Mouse (Mus musculus): ENCODE data around the gene Olfr54. TPM values are rescaled to one million over a fixed set of nuclear protein-coding genes. Genes with fewer than 3 reads are reported as not detected.
"Not testable (repeated sequence)": the region's sequence is repeated elsewhere in the genome, so short reads cannot be mapped to it uniquely, and the experiment has no call there.

The Olfr54 gene
- polyA plus RNA-seq, 1 experiment from 2014 or later, result not detected

DNA sequence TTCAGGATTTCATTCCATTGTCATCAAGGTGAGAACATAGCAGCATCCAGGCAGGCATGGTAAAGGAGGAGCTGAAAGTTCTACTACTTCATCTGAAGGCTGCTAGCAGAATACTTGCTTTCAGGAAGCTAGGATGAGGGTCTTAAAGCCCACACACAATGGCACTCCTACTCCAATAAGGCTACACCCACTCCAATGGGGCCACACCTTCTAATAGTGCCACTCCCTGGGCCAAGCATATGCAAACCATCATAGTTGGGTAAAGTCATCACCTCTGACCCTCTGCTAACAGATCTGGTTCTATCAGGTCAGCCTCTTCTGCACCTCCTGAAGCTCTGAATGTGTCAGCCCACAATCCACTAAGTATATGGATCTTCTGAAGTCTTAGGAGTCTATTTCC is 20.1 kb downstream of the Olfr54 start:
- H3K4me1 ChIP-seq (replicated peaks), result not testable (repeated sequence)

DNA sequence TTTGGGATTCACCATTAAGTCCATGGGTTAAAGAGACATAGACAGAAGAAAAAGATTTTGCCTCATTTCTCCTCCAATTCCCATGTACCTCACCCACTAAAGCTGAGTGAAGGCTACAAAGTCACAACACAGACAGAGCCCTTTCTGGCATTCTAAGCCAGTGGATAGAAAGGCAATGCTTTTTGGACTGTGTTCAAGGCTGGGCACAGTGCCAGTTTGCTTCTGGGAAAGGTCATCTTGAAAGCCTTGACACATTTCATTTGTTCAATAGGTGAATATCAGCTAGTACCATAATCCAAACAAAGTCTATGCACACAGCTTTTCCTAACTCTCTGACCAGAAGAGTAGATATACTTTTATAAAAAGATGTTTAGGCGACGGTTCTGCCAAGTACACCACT is 21.9 kb downstream of the Olfr54 start:
- no peaks in the 10 kb centered on the region for H3K36me3 ChIP-seq
- H3K27ac ChIP-seq (ENCODE audit: poor library complexity, severe bottlenecking), result no peak overlapping the region
- H3K9me3 ChIP-seq (replicated peaks), result no peaks in the 10 kb centered on the region
- H3K27me3 ChIP-seq (replicated peaks), result peaks cover 6% of the 10 kb centered on the region
- no peak for ATAC-seq (ENCODE audit: insufficient number of reproducible peaks, low FRiP score)
- WGBS, result 62% methylated on average over 2 of the region's 2 CpGs
- H3K4me2 ChIP-seq, result no peak overlapping the region
- H3K4me3 ChIP-seq, result no peak overlapping the region
- no peak overlapping the region for H3K9ac ChIP-seq
- no peaks in the 10 kb centered on the region for H3K4me1 ChIP-seq (replicated peaks)

More for the DNA sequence above, 20.1 kb downstream of the Olfr54 start:
- not testable (repeated sequence) for ATAC-seq (ENCODE audit: insufficient number of reproducible peaks, low FRiP score); H3K27me3 ChIP-seq (replicated peaks); H3K4me3 ChIP-seq; H3K36me3 ChIP-seq; H3K9me3 ChIP-seq (replicated peaks); H3K27ac ChIP-seq (ENCODE audit: poor library complexity, severe bottlenecking); H3K9ac ChIP-seq; H3K4me2 ChIP-seq

DNA sequence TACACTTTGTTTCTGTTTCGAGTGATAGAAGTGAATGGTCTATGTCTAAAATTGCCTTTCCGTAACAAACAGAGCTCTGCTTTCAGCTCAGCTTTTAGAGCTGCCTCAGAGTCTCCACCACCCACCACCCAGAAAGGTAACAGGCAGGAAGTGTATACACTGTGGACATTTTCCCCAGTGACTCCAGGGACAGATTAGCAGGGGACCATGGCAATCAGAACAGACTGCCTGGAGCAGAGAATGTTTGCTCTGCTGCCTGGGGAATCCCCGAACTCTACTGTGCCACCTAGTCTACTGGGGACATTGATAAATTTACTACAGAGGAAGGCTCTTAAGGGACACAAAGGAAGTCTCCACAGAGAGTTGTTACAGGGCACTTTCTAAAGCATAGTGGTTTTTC is 30.7 kb downstream of the Olfr54 start:
- H3K9ac ChIP-seq; H3K4me1 ChIP-seq (replicated peaks); H3K36me3 ChIP-seq; H3K27ac ChIP-seq (ENCODE audit: poor library complexity, severe bottlenecking); H3K4me2 ChIP-seq; H3K9me3 ChIP-seq (replicated peaks); ATAC-seq (ENCODE audit: insufficient number of reproducible peaks, low FRiP score); H3K4me3 ChIP-seq; H3K27me3 ChIP-seq (replicated peaks): not testable (repeated sequence)
- 58% methylated on average over 3 of the region's 3 CpGs for WGBS

DNA sequence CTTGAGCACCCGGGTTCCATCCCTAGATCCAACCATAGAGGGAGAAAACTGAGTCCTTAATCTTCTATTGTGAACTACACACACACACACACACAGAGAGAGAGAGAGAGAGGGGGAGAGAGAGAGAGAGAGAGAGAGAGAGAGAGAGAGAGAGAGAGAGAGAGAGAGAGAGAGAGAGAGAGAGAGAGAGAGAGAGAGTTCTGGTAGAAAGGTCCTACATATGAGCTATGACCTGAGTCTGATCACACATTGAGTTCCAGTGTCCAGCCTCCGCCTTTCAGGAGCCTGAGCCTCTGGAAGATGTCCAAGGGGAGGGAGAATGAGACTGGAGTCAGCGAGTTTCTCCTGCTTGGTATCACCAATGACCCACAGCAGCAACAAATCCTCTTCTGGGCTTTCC is 33.8 kb downstream of the Olfr54 start, which contains the start of gene Olfr1375:
Gene Olfr1375, plus strand, starts transcription at position 301 of the 400 bp plus-strand sequence.
- not testable (repeated sequence) for ATAC-seq (ENCODE audit: insufficient number of reproducible peaks, low FRiP score); H3K9ac ChIP-seq; H3K4me3 ChIP-seq; H3K27ac ChIP-seq (ENCODE audit: poor library complexity, severe bottlenecking); H3K27me3 ChIP-seq (replicated peaks); H3K4me2 ChIP-seq; H3K9me3 ChIP-seq (replicated peaks); H3K4me1 ChIP-seq (replicated peaks); H3K36me3 ChIP-seq
- WGBS, result 67% methylated on average over 3 of the region's 3 CpGs

DNA sequence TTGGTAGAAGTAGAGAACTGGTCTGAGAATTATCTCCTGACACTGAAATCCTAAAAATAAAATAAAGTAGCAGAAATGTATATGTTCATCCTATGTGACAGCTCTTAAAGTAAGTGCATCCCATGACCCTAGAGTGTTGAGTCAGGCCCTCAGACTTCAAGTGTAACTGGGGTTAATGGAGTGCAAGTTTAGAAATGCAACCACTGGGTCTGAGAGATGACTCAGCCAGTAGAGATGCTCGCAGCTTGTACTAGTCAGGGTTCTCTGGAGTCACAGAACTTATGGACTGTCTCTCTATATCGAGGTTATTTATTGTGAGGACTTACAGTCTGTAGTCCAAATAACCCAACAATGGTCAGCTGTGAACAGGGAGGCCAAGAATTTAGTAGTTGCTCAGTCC is 37.6 kb downstream of the Olfr54 start:
- Histone ChIP-seq H3K9me3 (replicated peaks) (0 out of 2 replicates have a peak, but pooled peaks cover 3% of the 10 kb centered on the region), H3K27ac (ENCODE audit: poor library complexity, severe bottlenecking) (no peak overlapping the region), H3K4me2 (no peak overlapping the region), H3K27me3 (replicated peaks) (no peaks in the 10 kb centered on the region), H3K36me3 (no peaks in the 10 kb centered on the region), H3K4me1 (replicated peaks) (no peaks in the 10 kb centered on the region), H3K4me3 (no peak overlapping the region), H3K9ac (no peak overlapping the region)
- WGBS, result 53% methylated on average over 2 of the region's 2 CpGs
- ATAC-seq (ENCODE audit: insufficient number of reproducible peaks, low FRiP score), result no peak

DNA sequence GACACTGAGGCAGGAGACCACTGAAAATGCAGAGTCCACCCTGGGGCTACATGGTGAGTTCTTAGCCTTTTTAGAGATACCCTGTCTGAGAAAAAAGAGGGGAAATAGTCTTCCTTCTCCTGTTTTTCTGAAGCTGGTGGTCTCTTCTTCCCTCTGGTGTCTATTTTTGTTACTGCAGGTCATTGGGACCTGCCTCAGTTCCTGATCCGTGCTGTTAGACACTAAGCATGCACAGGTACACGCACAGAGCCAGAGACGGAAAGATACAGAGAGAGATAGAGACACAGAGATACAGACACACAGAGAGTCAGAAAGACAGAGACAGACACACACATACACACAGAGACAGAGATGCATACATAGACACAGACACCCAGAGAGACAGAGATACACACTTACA is 39.2 kb downstream of the Olfr54 start:
- no peak overlapping the region for H3K4me3 ChIP-seq
- no peaks in the 10 kb centered on the region for H3K4me1 ChIP-seq (replicated peaks)
- H3K27ac ChIP-seq (ENCODE audit: poor library complexity, severe bottlenecking), result no peak overlapping the region
- H3K9ac ChIP-seq, result no peak overlapping the region
- H3K27me3 ChIP-seq (replicated peaks), result no peaks in the 10 kb centered on the region
- 34% methylated on average over 3 of the region's 3 CpGs for WGBS
- no peak for ATAC-seq (ENCODE audit: insufficient number of reproducible peaks, low FRiP score)
- no peaks in the 10 kb centered on the region for H3K36me3 ChIP-seq
- H3K9me3 ChIP-seq (replicated peaks), result no peaks in the 10 kb centered on the region
- no peak overlapping the region for H3K4me2 ChIP-seq

DNA sequence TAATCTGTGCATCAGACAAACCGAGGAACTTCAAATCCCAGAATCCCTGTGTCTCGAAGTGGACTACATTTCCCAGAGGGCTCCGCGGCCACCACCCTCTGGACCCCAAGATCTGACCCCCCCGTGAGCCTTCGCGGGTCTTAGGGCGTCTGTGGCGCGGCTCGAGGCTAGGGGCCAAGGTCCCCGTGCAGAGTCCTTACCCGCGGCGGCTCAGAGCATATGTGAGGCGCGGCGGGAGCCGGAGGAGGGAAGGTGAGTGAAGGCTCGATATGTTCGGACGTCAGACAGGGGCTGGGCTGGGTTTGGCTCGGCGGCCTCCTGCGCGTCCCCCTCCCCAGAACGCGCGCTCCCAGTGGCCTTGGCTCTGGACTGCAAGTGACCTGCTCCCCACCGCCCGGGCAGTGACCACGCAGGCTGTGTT is 45.1 kb downstream of the Olfr54 start, which contains the start of gene Zfp354a:
Gene Zfp354a, plus strand, starts transcription at position 107 of the 421 bp plus-strand sequence.
- Histone ChIP-seq H3K9ac (peak within 1 kb of the TSS; percentile 81), H3K4me2 (peak within 1 kb of the TSS; percentile 92), H3K27me3 (replicated peaks) (no peaks in the 10 kb centered on the region), H3K27ac (ENCODE audit: poor library complexity, severe bottlenecking) (no peak within 1 kb of the TSS), H3K4me3 (peak within 1 kb of the TSS; percentile 67), H3K4me1 (replicated peaks) (peaks cover 7% of the 10 kb centered on the region), H3K36me3 (peaks cover 30% of the 10 kb centered on the region), H3K9me3 (replicated peaks) (no peaks in the 10 kb centered on the region)
- peak; percentile 87 for ATAC-seq (ENCODE audit: insufficient number of reproducible peaks, low FRiP score)
- WGBS, result under 1% methylated on average over 32 of the region's 32 CpGs

DNA sequence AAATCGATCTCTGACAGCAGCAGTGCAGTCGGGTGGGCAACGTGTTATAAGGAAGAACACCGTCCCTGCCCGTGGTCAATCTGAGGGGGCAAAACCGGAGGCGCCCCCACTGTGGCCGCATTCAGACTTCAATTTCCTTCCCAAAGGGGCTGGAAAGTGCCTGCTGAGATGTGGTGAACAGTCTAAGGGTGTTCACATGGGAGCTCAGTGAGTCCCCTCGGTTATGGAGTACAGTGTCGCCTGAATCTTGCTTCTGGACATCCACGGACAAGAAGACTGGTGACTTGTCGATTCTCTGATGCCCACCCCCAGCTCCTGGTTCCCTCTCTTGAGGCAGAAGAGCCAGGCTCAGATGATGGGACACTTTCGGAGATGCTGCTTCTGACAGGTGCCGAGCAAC is 45.6 kb downstream of the Olfr54 start:
- Histone ChIP-seq H3K4me2 (peak overlapping the region; percentile 92), H3K27ac (ENCODE audit: poor library complexity, severe bottlenecking) (no peak overlapping the region), H3K4me1 (replicated peaks) (peaks cover 7% of the 10 kb centered on the region), H3K9me3 (replicated peaks) (no peaks in the 10 kb centered on the region), H3K9ac (peak overlapping the region; percentile 81), H3K27me3 (replicated peaks) (no peaks in the 10 kb centered on the region), H3K4me3 (peak overlapping the region; percentile 67), H3K36me3 (peaks cover 35% of the 10 kb centered on the region)
- WGBS, result 14% methylated on average over 14 of the region's 14 CpGs
- ATAC-seq (ENCODE audit: insufficient number of reproducible peaks, low FRiP score), result no peak

DNA sequence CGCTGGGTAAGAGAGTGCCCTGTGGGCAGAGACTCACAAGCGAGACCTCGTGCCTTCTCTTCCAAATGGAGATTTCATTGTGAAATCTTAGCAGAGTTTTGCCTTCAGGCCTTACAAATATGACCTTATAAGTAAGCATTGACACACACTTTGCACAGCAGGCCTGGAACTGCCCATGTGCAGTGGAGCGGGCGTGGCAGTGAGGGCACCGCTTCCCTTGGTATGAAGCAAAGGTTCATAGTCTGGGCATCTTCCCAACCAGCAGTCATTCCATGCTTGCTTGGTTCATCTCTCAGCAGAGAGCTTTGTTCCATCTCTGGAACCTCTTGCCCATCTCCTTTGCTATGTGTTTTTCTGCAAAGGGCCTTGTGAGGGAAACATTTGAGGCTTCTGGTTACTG is 46.9 kb downstream of the Olfr54 start:
- H3K4me3 ChIP-seq, result no peak overlapping the region
- H3K4me2 ChIP-seq, result no peak overlapping the region
- H3K36me3 ChIP-seq, result peaks cover 47% of the 10 kb centered on the region
- no peaks in the 10 kb centered on the region for H3K27me3 ChIP-seq (replicated peaks)
- ATAC-seq (ENCODE audit: insufficient number of reproducible peaks, low FRiP score), result no peak
- peaks cover 7% of the 10 kb centered on the region for H3K4me1 ChIP-seq (replicated peaks)
- no peak overlapping the region for H3K27ac ChIP-seq (ENCODE audit: poor library complexity, severe bottlenecking)
- no peaks in the 10 kb centered on the region for H3K9me3 ChIP-seq (replicated peaks)
- H3K9ac ChIP-seq, result no peak overlapping the region
- WGBS, result 93% methylated on average over 6 of the region's 6 CpGs

DNA sequence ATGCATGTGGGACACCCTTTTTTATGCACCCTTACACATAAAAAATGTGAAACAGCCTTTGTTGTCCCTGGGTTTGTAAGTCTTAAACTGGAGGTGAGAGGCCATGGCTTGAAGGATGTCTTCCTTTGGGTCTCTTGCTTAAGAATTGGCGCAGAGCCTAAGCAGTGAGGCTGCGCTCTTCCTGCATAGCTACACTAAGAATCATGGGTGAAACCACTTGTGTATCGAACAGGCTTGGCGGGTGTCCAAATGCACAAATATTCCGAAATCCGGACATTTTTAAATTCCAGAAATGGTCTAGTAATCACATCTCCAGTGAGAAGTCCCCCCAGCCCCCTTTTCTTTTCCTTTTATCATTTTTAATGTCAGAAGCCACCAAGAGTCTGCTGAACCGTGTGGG is 49.2 kb downstream of the Olfr54 start:
- WGBS, result 81% methylated on average over 7 of the region's 7 CpGs
- H3K9ac ChIP-seq, result no peak overlapping the region
- H3K4me2 ChIP-seq, result no peak overlapping the region
- no peaks in the 10 kb centered on the region for H3K9me3 ChIP-seq (replicated peaks)
- H3K4me1 ChIP-seq (replicated peaks), result peaks cover 7% of the 10 kb centered on the region
- no peak for ATAC-seq (ENCODE audit: insufficient number of reproducible peaks, low FRiP score)
- no peaks in the 10 kb centered on the region for H3K27me3 ChIP-seq (replicated peaks)
- peaks cover 68% of the 10 kb centered on the region for H3K36me3 ChIP-seq
- H3K27ac ChIP-seq (ENCODE audit: poor library complexity, severe bottlenecking), result no peak overlapping the region
- H3K4me3 ChIP-seq, result no peak overlapping the region

DNA sequence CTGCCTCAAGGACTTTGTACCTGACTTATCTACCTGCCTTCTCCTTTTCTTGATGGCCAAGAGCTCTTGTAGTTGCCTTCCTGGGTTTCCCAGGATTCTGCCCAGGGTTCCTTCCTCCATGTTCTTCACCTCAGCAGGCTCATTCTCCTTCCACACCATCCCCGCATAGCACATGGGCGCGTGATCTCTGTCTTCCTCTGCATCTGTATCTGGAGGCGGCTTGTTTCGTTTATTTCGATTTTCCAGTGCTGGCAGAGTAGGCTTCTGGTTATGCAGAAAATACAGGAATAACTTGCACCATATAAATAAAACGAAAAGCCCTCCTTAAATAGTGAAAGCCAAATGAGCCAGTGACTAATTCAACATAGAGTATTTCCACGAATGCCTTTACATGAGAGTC is 49.8 kb downstream of the Olfr54 start:
- Histone ChIP-seq H3K4me2 (no peak overlapping the region), H3K4me1 (replicated peaks) (peaks cover 7% of the 10 kb centered on the region), H3K27ac (ENCODE audit: poor library complexity, severe bottlenecking) (no peak overlapping the region), H3K9me3 (replicated peaks) (no peaks in the 10 kb centered on the region), H3K9ac (no peak overlapping the region), H3K4me3 (no peak overlapping the region), H3K36me3 (peaks cover 74% of the 10 kb centered on the region), H3K27me3 (replicated peaks) (no peaks in the 10 kb centered on the region)
- 87% methylated on average over 8 of the region's 8 CpGs for WGBS
- no peak for ATAC-seq (ENCODE audit: insufficient number of reproducible peaks, low FRiP score)

All from heart, embryonic 12.5 days (tissue).